Mouse (Mus musculus): ENCODE measurements around the gene Mtrf1l.

GRCm38 (mm10) chr10:5805243-5805730 lies 18.4 kb downstream of the Mtrf1l start, which contains the start of gene Fbxo5:
- TF ChIP-seq CTCF (IDR thresholded peaks at IDR 0.05; ENCODE audit: borderline replicate concordance, extremely low read depth, insufficient read depth, insufficient read length) (no peak), POLR2A (IDR thresholded peaks at IDR 0.05; ENCODE audit: borderline replicate concordance, extremely low read depth, insufficient read depth, insufficient read length, poor library complexity, severe bottlenecking) (no peak)

Data from brain, embryonic 14.5 days (tissue).